Mouse (Mus musculus): ENCODE data around the gene Mycl. TPM values are rescaled to one million over a fixed set of nuclear protein-coding genes. Genes with fewer than 3 reads are reported as not detected.

Mycl gene
- total RNA-seq (2021): 10 to 100 TPM; 53.5 to 59.1 TPM
- long read RNA-seq, transcript Mycl-202 (3 exons, 3,293 nt): minor isoform, 17 of 69 reads
- long read RNA-seq, transcript Mycl-201 (2 exons, 3,501 nt): major isoform, 45 of 69 reads
- long read RNA-seq, partial matches to known transcripts: 6 of 69 reads
- long read RNA-seq, other reads (novel, unspliced or antisense): 1 of 69 reads

DNA sequence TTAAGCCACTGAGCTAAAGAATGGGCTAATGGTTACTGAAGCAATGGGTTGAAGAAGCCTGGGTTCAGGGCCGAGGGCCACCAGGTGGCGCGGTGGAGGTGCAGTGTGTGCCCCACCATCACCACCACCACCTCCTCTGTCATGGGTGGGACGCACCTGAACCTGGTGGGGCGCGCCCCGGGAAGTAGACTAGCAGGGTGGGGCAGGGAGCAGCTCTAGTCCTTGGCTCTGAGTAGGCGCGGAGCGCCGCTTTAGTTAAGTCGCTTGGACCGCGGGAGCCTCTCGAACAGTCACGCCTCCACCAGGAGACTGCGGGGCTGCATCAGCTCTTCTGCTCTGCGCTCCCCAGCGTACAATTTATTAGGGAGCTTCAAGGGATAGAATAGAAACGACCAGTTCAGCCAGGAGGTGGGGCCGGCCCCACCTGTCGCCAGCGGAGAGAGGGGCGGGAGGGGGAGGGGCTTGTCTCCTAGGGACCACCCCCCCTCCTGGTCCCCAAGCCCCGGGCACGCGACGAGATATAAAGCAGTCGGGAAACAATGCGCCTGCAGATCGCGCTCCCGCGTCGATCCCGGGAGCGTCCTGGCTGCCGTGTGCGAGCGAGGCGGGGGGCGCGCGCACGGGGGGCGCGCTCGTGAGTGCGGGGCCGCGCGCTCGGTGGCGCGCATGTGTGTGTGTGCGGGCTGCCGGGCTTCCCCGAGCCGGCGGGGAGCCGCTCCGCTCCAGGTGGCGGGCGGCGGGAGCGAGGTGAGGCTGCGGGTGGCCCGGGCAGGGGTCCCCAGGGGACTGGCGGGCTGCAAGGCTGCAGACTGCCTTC lies at the start of gene Mycl:
Mycl (plus strand) TSS at position 249 of the 817 bp plus-strand sequence.
- DNase-seq (ENCODE audit: low spot score in 2 of 2): peak; percentile 87 to 94

DNA sequence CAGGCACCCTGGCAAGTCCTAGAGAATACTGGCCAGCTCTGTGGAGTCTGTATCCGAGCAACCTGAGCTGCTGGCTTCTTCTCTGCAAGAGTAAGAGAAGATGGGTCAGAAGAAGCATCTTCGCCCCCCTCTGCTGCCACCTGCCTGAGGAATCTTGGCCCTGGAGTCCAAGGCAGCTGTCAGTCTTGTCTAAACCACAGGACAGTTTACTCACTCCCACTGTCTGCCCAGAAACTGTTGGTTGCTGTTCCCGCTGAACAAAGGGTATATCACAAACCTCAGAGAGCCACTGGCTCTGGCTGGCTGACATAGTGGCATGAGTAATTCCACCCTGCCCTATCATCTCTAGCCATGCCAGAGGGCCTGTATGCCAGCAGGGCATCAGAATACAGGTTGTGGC lies 48.2 kb upstream of the Mycl start:
- no peak for DNase-seq (ENCODE audit: low spot score in 2 of 2)

DNA sequence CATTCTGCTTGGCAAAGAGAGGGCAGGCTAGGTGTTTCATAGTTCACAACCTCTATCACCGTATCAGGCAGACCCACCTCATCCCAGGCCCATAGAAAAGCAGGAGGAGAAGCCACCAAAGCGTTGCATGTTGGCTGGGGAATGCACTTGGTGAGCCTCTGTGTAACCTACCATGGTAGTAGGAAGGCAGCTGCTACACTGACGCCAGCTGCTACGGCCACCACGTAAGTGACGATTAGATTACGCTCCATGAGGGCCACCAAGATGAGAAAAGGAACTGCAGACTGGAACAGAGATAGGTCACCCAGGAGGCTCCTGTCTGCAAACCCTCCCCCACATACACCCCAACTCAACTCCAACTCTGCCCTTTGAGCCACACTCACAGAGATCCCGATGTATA lies 46.4 kb upstream of the Mycl start:
- DNase-seq (ENCODE audit: low spot score in 2 of 2): no peak

DNA sequence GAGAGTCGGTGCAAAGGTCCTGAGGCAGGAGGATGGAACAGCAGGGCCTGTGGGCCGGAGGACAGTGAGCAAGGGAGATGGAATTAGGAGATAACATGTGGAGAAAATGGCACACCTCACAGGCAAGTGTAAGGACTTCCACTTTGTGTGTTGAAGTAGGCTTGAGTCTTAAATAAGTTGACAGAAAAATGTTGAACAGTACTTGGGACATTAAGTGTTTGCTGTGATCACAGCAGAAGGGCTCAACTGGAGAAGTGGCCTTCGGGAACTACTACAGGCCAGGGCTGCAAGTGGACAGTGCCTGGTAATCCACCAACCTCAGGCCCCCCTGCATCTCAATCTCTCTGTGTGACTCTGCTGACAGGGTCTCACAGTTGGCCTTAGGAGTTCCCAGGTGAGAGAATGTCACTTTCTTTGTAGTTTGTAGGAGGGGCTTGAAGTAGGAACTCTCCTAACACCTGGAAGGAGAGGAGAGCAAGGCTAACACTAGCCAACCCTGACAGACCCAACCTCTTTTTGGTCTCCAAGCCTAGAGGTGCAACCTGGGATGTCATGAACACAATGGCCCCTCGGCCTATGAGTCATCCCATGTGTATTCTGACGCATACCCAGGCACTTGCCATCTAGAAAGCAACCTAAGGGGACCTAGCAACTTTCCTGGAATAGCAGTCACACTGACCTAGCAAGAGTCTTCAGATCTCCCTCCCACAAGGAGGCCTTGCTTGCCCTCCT lies 40.6 kb upstream of the Mycl start:
- DNase-seq (ENCODE audit: low spot score in 2 of 2): no peak

DNA sequence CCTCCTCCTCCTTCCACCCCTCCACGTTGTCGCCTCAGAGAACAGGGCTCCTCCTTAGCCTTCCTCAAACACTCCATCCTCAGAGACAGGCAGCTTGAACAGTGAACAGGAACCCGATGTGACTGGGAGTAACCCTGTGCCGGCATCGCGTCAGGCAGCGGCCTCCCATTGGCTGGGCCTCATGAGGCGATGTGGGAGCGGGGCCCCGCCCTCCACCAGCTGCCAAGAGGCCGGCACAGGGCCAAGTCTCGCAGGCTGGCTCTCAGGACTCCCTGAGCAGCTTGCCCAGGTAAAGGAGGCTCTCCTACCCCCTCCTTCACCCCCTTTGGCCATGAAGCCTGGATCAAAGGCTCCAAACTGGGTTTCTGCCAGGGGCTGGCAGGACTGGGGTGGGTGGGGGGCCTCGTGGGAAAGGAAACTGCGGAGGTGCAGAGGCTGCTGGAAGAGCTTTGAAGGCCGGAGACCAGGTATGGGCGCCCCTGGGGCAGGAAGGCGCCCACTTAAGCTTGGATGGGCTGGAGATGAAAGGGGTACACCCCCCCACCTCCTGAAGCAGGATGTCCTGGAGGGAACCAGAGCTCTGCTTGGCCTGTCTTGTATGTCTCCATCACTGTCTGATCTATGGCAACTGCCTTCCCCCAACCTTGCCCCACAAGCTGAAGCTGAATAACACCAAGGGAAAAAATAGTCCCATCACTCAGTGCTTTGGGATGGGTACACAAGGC lies 39.9 kb upstream of the Mycl start:
- DNase-seq (ENCODE audit: low spot score in 2 of 2): peak; percentile 89 to 91

DNA sequence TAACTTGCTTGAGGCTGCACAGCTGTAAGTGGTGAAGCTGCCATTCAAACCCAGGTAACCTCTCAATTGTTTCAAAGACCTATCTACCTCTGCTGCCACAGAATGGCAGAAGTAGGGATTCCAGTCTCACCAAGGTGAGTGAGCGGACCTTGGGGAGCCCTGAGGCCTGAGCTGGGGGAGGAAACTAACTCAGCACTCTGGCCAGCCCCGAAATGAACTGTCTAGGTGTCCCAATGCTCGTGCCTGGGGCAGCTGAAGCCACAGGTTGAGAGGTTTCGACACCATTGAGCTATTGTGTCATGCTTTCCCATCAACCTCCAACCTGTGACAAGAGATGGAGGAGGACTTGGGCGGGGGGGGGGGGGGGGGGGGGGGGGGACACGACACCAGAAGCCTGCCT lies 39.2 kb upstream of the Mycl start:
- no peak for DNase-seq (ENCODE audit: low spot score in 2 of 2)

DNA sequence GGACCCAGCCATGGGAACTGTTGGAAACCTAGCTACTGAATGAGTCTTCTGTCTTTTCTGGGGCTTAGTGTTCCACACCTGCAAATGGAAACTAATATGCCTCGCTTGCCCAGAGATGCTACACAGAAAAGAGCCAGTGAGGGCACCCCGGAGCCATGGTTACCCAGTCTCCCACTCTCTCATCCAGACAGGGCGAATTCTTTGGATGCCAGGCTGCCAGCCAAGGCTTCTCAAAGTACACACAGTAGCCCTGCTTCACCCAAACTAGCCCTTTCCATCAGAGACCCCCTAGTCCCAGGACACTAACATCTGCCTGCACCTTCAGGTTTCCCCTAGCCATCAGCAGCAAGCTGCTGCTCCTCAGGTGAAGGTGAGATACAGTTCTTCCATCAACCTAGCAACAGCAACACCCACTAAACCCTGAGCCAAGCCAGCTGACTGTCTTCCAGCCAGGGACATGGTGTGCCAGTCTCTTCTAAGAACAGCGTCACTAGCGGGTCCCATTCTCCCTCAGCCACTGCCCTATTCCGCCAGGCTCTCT lies 36.9 kb upstream of the Mycl start:
- DNase-seq (ENCODE audit: low spot score in 2 of 2): peak; percentile 70 to 73

DNA sequence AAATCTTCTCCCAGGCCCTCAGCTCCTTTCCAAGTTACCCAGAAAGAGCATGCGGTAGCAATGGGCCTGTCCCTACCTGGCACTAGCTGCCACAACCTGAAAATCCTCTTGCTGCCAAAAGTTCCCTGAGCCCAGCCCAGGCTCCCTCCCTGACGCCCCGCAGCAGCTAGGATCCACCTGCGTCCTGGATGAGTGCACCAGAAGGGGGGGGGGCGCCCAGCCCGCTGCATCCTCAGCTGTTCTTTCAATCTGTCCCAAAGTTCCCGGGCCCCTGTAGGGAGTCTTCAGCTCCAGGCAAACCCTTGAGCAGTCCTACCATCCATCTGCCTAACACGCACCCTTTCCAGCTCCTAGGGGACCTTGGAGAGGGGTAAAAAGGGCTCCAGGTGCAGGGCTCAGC lies 35.6 kb upstream of the Mycl start:
- no peak for DNase-seq (ENCODE audit: low spot score in 2 of 2)

DNA sequence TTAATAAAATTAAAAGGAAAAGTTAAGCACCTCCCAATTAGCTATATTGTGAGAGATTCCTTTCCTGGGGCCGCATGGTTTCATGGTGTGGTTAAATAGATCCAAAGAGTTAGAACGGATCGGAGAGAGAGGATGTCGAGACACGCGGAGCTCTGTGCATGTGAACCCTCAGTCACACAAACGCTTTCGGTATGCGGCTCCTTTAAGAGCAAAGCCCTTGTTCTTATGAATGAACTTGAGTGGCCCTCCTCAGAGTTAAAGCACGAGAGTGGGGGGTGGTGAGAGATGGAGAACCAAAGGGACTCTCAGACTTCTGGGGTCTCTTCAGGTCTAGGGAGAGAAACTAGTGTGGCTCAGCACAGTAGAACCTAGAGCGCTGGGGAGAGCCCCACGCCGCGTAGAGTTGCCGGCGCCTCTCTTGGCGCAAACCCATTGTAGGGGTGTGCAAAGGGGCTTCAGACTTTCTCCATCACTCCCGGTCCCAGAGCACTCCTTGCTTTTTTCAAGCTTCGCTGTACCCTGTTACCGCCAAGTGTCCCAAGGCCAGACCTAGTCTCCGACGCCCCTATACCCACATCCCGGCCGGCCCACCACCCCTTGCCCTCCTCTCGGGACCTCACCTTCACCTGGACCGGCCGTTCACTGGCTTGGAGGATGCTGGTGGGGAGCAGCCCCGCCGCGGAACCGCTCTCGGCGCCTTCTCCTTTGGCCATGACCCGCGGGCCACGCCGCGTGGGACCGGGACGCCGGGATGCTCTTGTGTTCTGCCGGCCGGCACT lies 34.9 kb upstream of the Mycl start:
- peak in 1 of 2 experiments; percentile 48 for DNase-seq (ENCODE audit: low spot score in 2 of 2)

DNA sequence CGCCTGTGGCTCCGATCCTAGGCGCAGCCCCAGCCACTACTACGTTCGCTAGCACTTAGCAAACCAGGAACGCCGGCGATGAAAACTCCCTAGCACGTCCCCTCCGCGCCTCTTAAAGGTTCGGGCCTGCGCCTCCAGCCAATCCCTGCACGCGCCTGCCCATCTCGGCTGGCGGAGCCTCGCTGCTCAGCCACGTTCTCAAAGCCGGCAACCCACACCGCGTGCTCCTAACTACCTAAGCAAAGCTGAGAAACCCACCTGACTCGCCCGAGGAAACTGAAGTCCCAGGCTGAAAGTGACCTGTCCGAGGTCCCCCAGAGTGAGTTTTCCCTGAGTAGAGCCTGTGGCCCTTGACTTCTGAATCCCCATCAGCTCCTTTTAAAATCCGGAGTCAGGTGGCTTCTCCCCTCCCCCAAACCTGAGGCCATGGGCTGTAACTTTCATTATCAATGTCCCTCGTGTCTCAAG lies 34.3 kb upstream of the Mycl start, which contains the start of gene Mfsd2a:
Mfsd2a (minus strand) TSS at position 89 of the 468 bp plus-strand sequence.
- peak; percentile 70 to 74 for DNase-seq (ENCODE audit: low spot score in 2 of 2)

DNA sequence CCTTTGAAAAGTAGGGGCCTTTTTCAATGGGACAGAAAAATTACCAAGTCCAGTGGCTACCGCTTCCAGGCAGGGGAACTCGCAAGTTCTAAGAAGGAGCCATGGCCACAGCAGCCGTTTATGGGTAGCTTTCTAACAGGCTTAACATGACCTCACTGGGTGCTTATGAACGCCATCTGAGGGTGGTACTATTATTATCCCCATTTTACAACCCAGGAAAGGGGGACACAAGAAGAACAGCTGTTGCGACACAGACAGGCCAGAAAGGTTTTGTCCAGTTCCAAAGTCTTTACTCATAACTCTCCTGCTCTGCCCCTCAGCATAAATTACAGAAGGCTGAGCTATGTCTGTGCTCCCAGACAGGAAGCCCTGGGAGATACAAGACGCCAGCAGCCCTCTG lies 33.9 kb upstream of the Mycl start:
- no peak for DNase-seq (ENCODE audit: low spot score in 2 of 2)

DNA sequence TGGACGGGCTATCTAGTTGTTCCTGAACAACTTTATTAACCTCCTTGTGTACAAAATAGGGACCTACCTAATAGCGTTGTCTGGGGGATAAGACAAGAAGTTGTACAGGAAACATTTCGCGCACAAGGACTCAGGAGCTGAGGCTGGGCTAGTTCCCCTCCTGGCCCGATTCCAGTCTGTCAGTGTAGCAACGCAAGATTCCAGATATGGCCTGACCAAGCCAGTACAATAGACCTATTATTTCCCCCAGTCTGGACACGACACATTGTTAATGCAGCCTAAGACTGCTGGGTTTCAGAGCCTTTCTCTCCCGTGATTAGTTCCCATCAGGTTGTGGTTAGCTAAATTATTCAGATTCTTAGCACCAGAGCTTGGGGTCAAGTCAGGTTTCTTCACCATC lies 32.7 kb upstream of the Mycl start:
- DNase-seq (ENCODE audit: low spot score in 2 of 2): no peak

DNA sequence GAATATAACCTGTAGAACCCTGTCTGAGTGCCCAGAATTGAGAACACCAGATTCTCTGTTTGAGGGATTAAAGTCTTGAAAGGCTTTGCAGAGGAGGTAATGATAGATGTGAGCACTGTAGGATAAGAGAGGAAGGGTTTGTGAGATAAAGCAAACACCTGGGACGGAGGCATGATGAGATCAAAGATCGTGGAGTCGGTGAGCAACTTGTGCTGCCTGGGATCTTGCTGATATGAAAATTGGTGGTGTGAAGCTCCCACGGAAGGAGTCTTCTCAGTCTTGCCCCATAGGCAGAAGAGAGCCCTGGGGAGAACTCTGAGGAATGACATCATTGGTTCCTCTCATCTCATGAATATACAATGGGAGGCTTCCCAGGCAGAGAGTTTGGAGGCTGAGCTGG lies 27.3 kb upstream of the Mycl start:
- no peak for DNase-seq (ENCODE audit: low spot score in 2 of 2)

DNA sequence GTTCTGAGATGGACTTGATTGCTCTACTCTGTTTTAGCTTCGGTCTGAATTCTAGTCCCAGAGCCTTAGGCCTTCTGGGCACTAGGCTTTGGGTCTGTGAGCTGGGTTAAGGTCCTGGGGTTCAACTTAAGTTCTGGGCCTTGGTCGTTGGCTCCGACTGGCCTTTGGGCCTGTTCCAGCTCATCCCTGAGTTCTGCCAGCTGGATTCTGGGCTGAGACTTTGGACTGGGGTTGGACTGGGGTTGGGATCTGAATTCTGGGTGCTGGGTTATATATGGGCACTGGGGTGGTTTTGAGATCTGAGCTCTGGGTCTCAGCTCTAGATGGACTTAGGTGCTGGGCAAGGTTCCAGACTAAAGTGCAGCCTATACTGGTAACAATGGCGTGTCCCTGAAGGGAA lies 24.3 kb upstream of the Mycl start:
- no peak for DNase-seq (ENCODE audit: low spot score in 2 of 2)

DNA sequence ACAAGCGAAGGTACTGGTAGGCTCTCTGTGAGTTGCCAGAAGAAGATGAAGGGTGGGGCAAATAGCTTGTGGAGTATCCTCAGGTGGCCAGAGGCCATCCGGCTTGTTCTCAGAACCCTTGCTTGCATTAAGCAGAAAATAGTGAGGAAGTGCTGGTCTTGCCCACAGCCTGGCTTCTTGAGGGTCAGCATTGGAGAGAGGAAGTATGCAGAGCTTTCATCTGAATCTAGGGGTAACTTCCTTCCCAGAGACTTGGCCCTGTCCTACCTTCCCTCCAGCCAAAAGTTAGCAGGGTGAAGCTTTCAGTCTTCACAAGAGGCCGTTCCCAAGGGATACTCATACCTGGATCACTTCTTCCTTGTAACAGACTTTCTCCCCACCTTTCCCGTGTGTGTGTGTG lies 23.8 kb upstream of the Mycl start:
- no peak for DNase-seq (ENCODE audit: low spot score in 2 of 2)

DNA sequence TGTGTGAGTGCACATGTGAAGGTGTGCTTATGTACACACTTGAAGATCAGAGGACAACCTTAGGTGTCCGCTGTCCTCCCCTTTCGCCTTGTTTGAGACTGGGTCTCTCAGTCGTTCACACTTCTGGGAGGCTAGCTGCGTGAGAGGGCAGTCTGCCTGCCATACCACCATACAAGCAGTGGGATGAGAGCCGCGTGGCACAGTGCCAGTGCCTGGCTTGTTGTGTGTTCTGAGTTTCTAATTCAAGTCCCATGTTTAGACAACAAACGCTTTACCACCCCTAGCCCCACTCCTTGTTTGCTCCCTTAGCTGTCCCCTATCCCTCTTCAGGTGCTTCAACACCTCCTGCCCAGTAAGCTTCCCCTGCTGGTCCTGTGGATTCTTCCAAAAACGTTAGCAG lies 23.4 kb upstream of the Mycl start:
- no peak for DNase-seq (ENCODE audit: low spot score in 2 of 2)

DNA sequence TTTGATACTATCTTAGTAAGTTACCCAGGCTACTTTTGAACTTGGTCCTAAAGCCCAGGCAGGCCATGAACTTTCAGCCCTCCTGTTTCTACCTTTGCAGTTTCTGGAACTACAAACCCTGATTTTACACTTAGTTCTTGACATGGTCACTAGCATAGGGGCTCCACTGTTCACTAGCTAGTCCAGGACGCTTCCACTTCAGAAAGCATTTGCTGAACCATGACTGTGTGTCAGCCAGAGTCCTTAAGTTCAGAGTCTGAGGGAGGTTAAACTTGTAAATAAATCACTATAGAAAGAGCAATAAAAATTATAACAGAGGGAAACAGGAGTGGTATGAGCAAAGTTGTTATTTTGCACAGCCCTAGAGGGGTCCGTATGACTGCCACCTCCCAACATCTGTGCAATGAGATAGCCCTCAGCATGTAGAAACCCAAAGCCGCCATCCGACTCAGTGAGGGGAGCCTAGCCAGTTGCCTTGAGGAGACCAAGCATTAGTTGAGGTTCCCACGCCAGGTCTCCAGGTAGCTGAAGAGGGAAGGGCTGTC lies 20.4 kb upstream of the Mycl start:
- DNase-seq (ENCODE audit: low spot score in 2 of 2): no peak

DNA sequence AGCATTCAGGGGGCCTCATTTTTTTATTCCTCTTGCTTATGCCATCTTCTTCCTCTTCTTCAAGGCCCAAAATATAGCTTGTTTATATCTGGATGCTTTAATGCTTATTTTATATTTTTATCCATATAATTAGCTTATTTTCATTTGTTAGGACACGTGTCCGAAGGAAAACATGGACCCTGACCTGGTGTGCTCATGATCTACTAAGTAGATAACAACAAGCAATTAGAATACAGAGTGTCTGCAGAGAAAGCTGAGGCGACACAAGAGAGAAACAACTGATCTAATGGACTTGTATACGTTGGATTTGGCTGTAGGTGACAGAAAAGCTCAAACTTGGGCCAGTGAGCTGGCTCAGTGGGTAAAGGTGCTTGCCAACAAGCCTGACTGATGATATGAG lies 18.6 kb upstream of the Mycl start:
- no peak for DNase-seq (ENCODE audit: low spot score in 2 of 2)

DNA sequence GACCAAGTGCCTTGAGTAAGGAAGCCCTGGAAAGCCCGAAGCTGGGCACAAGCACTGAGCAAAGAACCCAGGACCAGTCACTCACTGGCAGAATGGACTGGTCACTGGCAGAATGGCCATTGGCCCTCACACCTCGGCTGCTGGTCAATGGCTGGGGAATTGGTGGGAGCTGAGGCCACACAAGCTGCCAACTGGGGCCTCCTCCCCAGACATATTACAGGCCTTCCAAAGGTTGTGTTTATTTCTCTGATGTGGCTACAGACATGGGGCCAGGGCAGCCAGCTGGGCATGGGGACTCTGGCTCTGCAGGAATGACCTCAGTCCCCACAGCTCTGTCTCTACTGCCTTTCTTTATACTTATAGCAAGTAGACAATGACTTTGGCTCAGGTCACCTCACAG lies 16.6 kb upstream of the Mycl start:
- DNase-seq (ENCODE audit: low spot score in 2 of 2): no peak

DNA sequence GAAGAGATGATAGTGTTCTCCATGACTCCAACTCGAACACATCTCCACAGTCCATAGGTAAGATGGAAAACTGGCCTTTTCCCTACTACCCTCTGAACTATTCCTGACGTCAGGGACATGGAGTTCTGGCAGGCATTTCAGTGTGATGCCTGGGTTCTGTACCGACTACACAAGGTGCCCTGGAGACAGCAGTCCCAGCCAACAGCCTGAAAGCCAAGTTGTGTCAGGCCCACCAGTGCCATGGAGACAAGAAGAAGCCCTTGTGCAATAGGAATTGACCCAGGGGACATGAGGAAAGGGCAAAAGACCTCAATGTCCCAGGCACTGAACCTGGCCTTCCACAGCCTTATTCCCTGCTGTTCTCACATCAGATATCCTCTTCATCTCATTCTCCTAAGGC lies 15.6 kb upstream of the Mycl start:
- no peak for DNase-seq (ENCODE audit: low spot score in 2 of 2)

Measured in layer of hippocampus, postnatal 10 days (tissue).